Mouse (Mus musculus): Measurements from ENCODE around the gene Hist1h2bq. TPM values are rescaled to one million over a fixed set of nuclear protein-coding genes. Genes with fewer than 3 reads are reported as not detected.
"Not testable (repeated sequence)": the region's sequence is repeated elsewhere in the genome, so short reads cannot be mapped to it uniquely, and the experiment has no call there.

Gene Hist1h2bq
- polyA plus RNA-seq, 1 experiment from 2014 or later = 7.3 TPM

DNA sequence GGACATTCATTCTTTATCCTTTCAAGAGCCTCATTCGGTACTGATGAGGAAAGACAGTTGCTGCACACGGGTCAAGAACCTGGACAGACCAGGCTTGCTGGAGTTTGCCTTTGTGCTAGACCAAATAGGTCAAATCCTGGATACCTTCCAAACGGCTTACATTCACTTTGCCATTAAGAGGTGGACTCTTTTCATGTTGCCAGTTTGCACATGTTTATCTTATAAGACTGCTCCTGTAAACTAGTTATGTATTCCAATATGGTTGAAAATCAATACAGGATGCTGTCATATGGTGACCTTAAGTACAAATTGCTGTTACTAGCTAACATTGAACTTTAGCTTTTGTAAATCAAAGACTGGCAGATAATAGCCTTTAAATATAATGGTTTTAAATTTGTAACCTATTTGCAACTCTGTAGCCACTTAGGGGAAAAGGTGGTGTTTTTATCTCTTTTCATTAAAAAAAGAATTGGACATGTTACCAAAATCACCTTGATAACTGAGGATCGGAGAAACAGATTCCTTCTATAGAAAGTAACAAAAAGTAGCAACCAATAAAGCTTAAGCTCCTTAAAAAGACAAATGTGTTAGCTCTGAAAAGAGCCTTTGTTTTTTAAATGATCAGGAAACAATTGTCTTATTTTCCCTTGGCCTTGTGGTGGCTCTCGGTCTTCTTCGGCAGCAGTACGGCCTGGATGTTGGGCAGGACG lies 23.7 kb downstream of the Hist1h2bq start:
- 4% methylated on average over 8 of the region's 8 CpGs for whole genome bisulfite sequencing
- Histone ChIP-seq H3K27ac (peak overlapping the region; percentile 79), H3K4me3 (peak overlapping the region; percentile 37), H3K9ac (peak overlapping the region; percentile 64), H3K9me3 (no peaks in the 10 kb centered on the region), H3K4me2 (peak overlapping the region; percentile 60), H3K36me3 (no peaks in the 10 kb centered on the region), H3K4me1 (replicated peaks) (peaks cover 36% of the 10 kb centered on the region), H3K27me3 (0 out of 2 replicates have a peak, but pooled peaks cover 6% of the 10 kb centered on the region)
- no peak for ATAC-seq (ENCODE audit: low FRiP score)

DNA sequence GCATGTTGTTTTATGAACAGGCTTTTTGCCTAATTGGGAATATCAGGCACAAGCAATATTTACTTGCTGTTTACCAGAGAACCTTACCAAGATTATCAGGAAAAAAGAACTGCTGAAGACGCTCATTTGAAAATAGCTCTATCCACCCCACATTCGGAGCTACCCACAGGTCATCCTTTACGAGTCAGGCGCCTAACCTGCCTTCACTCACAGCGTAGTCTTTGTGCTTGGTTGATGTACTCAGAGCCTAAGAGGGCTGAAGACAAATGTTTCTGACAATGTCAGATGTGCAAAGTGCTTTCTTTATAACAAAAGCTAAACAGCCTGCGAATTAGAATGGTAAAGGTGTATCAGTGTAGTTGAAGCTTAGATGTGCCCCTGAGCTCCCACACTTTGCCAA lies 25.7 kb downstream of the Hist1h2bq start:
- Histone ChIP-seq H3K4me2 (peak overlapping the region; percentile 75), H3K4me1 (replicated peaks) (peaks cover 40% of the 10 kb centered on the region), H3K36me3 (no peaks in the 10 kb centered on the region), H3K27me3 (0 out of 2 replicates have a peak, but pooled peaks cover 3% of the 10 kb centered on the region), H3K27ac (peak overlapping the region; percentile 31), H3K9ac (peak overlapping the region; percentile 19; the same call in 1 of the 2 replicates), H3K4me3 (no peak overlapping the region; the same call in 1 of the 2 replicates), H3K9me3 (no peaks in the 10 kb centered on the region)
- 21% methylated on average over 6 of the region's 6 CpGs for WGBS
- no peak for ATAC-seq (ENCODE audit: low FRiP score)

DNA sequence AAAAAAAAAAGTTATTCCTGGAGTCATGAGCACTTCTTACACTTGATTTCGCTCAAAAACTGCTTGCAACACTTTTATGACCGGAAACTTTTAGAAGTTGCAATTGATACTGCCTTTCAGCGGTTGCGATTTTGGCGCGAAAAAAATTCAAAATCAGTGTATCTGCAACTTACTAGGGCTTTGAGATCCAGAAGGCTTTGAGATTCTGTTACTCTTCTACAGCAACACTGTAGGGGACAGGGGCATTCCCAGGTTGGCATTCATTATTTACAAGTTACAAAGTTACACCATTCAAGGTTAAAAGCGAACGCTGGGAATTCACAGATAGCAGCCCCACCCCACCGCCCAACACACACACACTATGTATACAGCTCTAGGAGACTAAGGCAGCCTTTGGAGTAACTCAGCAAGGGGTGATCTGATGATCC lies 26.2 kb downstream of the Hist1h2bq start:
- WGBS = 2% methylated on average over 9 of the region's 9 CpGs
- ATAC-seq (ENCODE audit: low FRiP score) = no peak
- Histone ChIP-seq H3K4me3 (peak overlapping the region; percentile 42), H3K36me3 (no peaks in the 10 kb centered on the region), H3K9ac (no peak overlapping the region; the same call in 1 of the 2 replicates), H3K27ac (peak overlapping the region; percentile 31), H3K9me3 (no peaks in the 10 kb centered on the region), H3K4me2 (peak overlapping the region; percentile 75), H3K4me1 (replicated peaks) (peaks cover 40% of the 10 kb centered on the region), H3K27me3 (0 out of 2 replicates have a peak, but pooled peaks cover 3% of the 10 kb centered on the region)

DNA sequence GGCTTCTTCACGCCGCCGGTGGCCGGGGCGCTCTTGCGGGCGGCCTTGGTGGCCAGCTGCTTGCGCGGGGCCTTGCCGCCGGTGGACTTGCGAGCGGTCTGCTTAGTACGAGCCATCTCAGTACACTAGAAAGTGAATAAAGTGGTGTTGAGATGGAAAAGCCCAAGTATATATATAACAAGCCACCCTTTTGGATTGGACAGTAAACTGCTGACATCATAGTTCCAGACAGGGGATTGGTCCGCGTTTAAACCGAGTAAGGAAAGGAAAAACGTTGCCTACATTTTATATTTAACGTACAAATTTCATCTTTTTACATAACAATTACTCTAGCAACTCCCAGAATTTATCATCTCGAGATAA lies 26.8 kb downstream of the Hist1h2bq start, which contains the start of gene Hist1h3i:
Gene Hist1h3i, minus strand, starts transcription at position 116 of the 363 bp plus-strand sequence.
- peak; percentile 75 for ATAC-seq (ENCODE audit: low FRiP score)
- Histone ChIP-seq H3K9me3 (no peaks in the 10 kb centered on the region), H3K36me3 (no peaks in the 10 kb centered on the region), H3K27me3 (0 out of 2 replicates have a peak, but pooled peaks cover 3% of the 10 kb centered on the region), H3K4me2 (peak within 1 kb of the TSS; percentile 75), H3K9ac (peak within 1 kb of the TSS; percentile 75), H3K4me3 (peak within 1 kb of the TSS; percentile 42), H3K4me1 (replicated peaks) (peaks cover 39% of the 10 kb centered on the region), H3K27ac (peak within 1 kb of the TSS; percentile 86)
- under 1% methylated on average over 15 of the region's 20 CpGs for WGBS

DNA sequence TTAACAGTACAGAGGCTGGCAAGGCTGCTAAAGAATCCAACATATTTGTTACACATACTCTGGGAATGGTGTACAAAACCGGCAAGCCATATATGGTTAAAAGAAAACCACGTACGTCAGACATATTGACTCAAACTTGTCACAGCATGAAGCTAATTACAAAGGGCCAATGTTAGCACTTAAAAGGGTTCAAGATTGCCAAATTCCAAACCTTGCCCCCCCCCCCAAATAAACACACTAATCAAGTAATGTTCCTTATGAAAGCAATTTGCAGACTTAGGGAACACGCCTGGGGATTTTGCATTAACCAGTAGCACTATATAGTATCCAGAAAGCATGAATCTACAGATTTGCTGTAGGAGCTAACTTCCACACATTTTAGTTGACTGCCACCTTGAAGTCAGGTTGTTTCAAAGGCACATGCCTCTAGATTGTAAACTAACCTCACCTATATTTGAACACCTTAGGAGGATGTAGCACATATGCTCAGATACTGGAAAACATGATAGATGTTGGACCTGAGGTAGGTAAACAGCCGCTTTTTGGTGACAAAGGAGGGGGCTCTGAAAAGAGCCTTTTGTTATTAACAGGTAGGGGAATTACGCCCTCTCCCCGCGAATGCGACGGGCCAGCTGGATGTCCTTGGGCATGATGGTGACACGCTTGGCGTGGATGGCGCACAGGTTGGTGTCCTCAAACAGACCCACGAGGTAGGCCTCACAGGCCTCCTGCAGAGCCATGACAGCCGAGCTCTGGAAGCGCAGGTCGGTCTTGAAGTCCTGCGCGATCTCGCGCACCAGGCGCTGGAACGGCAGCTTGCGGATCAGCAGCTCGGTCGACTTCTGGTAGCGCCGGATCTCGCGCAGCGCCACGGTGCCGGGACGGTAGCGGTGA lies 27.4 kb downstream of the Hist1h2bq start:
- WGBS = under 1% methylated on average over 20 of the region's 35 CpGs

DNA sequence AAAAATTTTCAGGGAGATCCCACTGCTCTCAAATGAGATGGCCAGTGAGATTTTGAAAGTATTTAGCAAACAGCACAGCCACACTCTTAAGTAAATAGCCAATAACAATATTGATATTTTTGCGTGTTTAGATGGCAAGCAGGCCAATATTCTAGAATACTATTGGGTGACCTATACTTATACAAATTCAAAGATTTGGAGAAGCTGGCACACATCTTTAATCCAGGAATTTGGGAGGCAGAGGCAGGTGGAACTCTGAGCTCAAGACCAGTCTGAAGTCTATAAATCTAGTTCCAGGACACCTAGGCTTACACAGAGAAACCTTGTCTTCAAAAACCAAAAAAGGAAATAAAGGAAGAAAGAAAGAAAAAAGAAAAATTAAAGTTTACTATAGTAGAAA lies 28.4 kb downstream of the Hist1h2bq start:
- H3K27me3 ChIP-seq = 0 out of 2 replicates have a peak, but pooled peaks cover 3% of the 10 kb centered on the region
- no peak overlapping the region for H3K27ac ChIP-seq
- no peak for ATAC-seq (ENCODE audit: low FRiP score)
- no peak overlapping the region for H3K9ac ChIP-seq
- peaks cover 35% of the 10 kb centered on the region for H3K4me1 ChIP-seq (replicated peaks)
- H3K9me3 ChIP-seq = no peaks in the 10 kb centered on the region
- WGBS = 94% methylated on average over 1 of the region's 1 CpGs
- H3K36me3 ChIP-seq = no peaks in the 10 kb centered on the region
- no peak overlapping the region for H3K4me3 ChIP-seq
- H3K4me2 ChIP-seq = no peak overlapping the region

More for the DNA sequence above, 27.4 kb downstream of the Hist1h2bq start:
- H3K4me2 ChIP-seq = peak overlapping the region; percentile 75
- H3K4me3 ChIP-seq = peak overlapping the region; percentile 42
- H3K36me3 ChIP-seq, H3K27me3 ChIP-seq, H3K9me3 ChIP-seq: not testable (repeated sequence)
- peak overlapping the region; percentile 75 for H3K9ac ChIP-seq
- H3K4me1 ChIP-seq (replicated peaks) = peaks cover 35% of the 10 kb centered on the region
- peak overlapping the region; percentile 86 for H3K27ac ChIP-seq
- peak; percentile 2; the same call in 1 of the 2 replicates for ATAC-seq (ENCODE audit: low FRiP score)

DNA sequence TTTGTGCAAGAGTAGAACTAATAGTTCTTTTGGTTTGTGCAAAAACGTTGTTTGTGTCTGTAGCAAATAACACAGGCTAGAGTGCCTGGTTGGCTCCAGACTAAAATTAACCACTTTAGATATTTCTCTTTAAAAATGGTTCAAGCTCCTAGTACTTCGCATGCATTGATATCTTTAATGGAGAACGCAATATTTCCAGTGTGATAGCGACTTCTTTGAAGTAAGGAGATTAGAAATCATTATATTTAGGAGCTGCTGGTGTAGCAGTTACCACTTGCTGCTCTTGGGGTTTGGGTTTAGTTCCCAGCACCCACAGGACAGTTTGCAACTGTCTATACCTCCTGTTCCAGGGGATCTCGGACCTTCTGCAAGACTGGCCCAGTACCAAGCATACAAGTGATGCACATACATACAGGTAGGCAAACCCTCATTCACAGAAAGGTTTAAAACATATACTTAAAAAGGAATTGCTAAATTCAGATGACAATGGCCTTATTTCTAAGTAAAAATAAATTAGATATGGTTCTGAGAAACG lies 28.9 kb downstream of the Hist1h2bq start:
- Histone ChIP-seq H3K27ac (no peak overlapping the region), H3K9ac (no peak overlapping the region), H3K9me3 (no peaks in the 10 kb centered on the region), H3K4me3 (no peak overlapping the region), H3K36me3 (no peaks in the 10 kb centered on the region), H3K27me3 (0 out of 2 replicates have a peak, but pooled peaks cover 3% of the 10 kb centered on the region), H3K4me2 (peak overlapping the region; percentile 90), H3K4me1 (replicated peaks) (peaks cover 33% of the 10 kb centered on the region)
- whole genome bisulfite sequencing = 45% methylated on average over 6 of the region's 6 CpGs
- ATAC-seq (ENCODE audit: low FRiP score) = no peak

DNA sequence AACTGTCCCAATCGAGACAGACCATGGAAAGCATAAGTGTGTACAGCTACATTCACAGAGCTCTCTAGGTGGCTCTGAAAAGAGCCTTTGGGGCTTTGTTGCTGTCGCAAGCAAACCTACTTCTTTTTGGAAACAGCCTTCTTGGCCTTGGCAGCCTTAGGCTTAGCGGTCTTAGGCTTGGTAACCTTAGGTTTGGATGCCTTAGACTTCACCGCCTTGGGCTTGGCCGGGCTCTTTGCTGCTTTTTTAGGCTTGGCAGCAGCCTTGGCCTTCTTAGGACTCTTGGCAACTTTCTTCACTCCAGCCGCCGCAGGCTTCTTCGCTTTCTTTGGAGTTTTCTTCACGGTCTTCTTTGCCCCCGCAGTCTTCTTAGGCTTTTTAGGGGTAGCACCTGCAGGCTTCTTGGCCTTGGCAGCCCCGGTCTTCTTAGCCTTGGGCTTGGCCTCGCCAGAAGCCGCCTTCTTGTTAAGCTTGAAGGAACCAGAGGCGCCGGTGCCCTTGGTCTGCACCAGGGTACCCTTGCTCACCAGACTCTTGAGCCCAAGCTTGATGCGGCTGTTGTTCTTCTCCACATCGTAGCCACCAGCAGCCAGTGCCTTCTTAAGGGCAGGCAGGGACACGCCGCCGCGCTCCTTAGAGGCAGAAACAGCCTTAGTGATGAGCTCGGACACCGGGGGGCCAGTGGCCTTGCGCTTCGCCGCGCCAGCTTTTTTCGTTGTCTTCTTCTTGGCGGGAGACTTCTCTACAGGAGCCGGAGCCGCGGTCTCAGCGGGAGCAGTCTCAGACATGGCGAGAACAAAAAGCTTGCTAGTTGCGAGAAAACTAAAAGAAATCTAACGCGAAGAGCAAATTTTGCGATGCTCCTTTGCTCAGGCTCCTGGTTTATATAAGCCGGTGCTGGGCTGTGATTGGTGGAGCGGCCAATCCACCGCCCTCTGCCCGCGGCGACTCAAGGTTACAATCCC lies 29.9 kb downstream of the Hist1h2bq start, which contains the start of gene Hist1h1b:
Gene Hist1h1b, minus strand, starts transcription at position 859 of the 965 bp plus-strand sequence.
- Histone ChIP-seq H3K27ac (peak within 1 kb of the TSS; percentile 72), H3K27me3 (0 out of 2 replicates have a peak, but pooled peaks cover 3% of the 10 kb centered on the region), H3K9me3 (no peaks in the 10 kb centered on the region), H3K36me3 (no peaks in the 10 kb centered on the region), H3K4me3 (peak within 1 kb of the TSS; percentile 54), H3K4me1 (replicated peaks) (peaks cover 28% of the 10 kb centered on the region), H3K9ac (peak within 1 kb of the TSS; percentile 76), H3K4me2 (peak within 1 kb of the TSS; percentile 90)
- peak; percentile 7; the same call in 1 of the 2 replicates for ATAC-seq (ENCODE audit: low FRiP score)
- under 1% methylated on average over 44 of the region's 44 CpGs for WGBS

DNA sequence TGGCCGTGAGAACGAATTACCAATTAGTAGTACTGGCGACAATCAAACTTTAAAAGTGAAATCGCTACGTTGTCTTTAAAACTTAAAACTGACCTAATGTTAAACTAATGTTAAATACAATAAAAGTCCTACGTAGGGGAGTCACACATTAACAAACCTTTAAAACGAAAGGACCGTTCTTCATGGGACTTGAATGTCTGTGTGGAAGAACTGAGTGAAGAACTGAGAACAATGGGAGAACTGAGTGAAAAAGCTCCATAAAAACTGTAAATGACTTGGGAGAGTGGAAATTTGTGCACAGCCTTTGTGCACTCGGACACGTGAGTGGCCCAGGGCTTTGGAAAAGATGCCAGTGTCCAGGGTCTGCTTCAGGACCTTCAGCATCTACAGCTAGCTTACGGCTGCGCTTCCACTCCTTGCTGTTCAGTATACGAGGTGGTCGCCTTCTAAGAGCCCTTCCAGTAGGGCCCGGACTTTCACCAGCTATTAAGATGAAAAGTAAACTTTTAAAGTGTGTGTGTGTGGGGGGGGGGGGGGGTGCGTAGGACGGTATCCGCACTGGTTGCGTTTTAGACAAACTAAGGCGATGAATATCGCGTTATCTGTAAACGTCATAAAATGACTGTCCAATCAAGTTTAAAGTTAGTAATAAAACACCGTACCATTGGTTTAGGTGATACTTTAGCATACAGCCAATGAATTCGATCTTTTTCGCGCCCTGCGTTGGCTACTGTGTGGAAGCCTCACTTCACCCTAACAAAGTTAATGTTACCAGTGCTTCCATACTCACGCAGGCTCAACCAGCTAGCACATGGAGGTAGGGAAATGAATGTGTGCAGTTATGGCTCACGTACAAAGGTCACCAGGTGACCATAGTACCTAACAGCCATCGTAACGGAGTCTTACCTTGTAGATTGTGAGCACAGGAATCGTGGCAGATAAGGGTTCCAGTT lies 30.9 kb downstream of the Hist1h2bq start:
- Histone ChIP-seq H3K4me2 (peak overlapping the region; percentile 90), H3K27me3 (0 out of 2 replicates have a peak, but pooled peaks cover 3% of the 10 kb centered on the region), H3K9me3 (no peaks in the 10 kb centered on the region), H3K4me3 (peak overlapping the region; percentile 54), H3K27ac (peak overlapping the region; percentile 72), H3K9ac (peak overlapping the region; percentile 76), H3K36me3 (no peaks in the 10 kb centered on the region), H3K4me1 (replicated peaks) (peaks cover 25% of the 10 kb centered on the region)
- WGBS = 4% methylated on average over 33 of the region's 33 CpGs
- peak; percentile 94 for ATAC-seq (ENCODE audit: low FRiP score)
